Mouse (Mus musculus) thymus, postnatal 10 days (tissue): ENCODE results near the gene Oas3.

ENCODE experiments used
- DNase-seq, 2 experiments: peaks; one replicate each; pipeline ENCODE4 v3.0.0; 2021; ENCODE audit warnings: low spot score in 2 of 2

Gene Oas3

GRCm38 (mm10) chr5:120704421-120704820 is 73.0 kb downstream of the Oas3 start:
- DNase-seq, result no peak

GRCm38 (mm10) chr5:120703660-120704059 is 73.8 kb downstream of the Oas3 start:
- no peak for DNase-seq
